Mouse (Mus musculus): ENCODE data around the gene Plagl1.

DNA sequence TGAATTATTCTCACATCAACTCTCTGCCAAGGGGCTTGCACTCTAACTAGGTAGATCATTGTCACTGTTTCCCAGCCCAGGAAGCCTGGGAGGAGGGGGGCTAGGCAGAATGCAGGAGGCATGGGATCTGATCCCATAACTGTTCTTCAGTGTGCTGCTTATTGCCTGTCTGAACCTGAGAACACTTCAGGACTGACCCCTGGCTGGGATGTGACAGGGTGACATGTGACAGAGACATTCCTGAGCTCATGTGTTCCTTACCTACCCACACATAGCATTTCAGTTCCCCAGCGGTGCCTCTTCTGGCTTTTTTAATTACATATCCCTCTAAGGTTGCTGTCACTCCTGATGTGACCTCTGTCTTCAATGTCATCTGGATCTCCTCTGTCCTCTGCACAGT, 49.5 kb downstream of the Plagl1 start:
- TF ChIP-seq HCFC1 (IDR thresholded peaks at IDR 0.05; ENCODE audit: borderline replicate concordance, insufficient read depth, low read length), result no peak
- TF ChIP-seq MAFK (IDR thresholded peaks at IDR 0.05; ENCODE audit: insufficient read depth, low read depth, low read length), result no peak
- no peak for TF ChIP-seq ZC3H11A (IDR thresholded peaks at IDR 0.05; ENCODE audit: borderline replicate concordance, low read depth, low read length)
- no peak for TF ChIP-seq CHD2 (IDR thresholded peaks at IDR 0.05; ENCODE audit: low read depth, low read length)

All from ES-E14 (cell line).